Mouse (Mus musculus): ENCODE data around the gene Edn2.

The Edn2 gene

DNA sequence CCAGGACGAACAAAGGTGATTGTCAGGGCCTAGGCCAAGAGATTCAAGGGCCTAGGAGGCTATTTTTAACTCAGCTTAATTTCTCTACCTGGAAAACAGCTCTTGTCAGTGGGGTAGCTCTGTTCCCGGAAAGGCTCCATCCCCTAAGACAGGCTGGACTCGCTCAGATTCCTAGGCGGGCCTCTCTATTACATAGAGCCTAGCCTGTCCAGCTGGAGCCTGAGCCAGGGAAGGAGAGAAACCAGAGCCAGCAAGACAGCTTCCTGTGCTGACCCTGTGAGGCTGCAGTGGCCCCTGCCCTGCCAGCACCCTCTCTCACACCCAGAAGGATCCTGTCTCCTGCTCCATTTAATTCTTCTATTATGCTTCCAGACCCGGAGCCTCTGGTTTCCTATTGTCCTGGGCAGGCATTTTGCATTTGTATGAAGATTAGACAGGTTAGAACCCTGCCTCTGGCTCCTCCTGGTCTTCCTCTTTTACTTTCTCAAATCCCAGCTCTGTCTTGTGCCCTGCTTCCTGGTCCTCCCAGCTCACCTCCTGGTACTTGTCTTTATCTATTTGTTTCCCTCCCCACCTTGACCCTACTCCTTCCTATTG lies 2.2 kb upstream of the Edn2 start:
- no peak for DNase-seq (ENCODE audit: low spot score in 2 of 2)

DNA sequence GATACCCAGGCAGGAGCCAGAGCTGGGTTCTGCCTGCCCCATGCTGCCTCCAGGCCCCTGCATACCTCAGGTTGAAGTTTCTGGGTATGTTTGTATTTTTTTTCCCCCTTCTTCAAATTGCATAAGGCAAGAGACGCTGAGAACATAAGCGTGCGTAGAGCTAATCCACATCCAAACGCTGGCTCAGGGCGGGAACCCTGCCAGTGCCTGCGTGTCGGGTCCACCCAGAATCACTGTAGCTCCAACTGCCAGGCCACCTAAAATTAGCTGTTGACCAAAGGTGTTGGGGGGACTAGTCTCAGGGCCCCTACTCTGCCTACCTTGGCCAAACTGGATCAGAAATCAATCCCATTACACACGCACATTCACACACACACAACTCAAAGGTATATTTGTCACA lies 1.6 kb downstream of the Edn2 start:
- DNase-seq (ENCODE audit: low spot score in 2 of 2), result no peak

DNA sequence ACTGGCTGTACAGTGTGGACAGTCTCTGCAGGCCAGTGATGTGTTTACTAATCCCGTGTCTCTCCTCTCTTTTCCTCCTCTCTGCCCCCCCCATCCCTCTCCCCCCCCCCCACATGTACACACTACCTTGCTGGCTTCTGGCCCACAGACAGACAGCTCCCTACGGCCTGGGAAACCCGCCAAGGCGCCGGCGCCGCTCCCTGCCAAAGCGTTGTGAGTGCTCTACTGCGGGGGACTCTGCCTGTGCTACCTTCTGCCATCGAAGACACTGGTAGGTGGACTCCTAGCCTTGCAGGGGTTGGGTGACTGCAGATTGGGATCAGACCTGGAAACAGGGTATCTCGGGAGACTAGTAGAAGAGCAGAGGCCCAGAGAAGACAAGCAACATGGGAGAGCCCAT lies 2.2 kb downstream of the Edn2 start:
- DNase-seq (ENCODE audit: low spot score in 2 of 2), result no peak

DNA sequence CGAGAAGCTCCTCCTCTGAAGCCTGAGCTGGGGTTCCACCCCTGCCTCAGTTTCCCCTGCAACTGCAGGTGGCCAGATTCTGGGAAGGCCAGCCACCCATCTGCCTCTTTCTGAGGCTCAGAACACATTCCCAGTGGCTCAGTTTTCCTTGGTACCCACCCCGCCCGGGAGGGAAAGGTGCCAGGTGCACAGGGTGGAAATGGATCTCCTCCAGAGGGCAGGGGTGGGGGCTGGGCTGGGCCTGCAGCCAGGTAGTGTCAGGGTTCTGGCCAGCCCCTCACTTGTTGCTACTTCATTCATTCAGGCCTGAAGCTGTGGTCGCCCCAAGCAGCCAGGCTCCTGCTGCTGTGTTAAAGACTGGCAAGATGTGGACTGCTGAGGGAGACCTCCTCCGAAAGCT lies 3.3 kb downstream of the Edn2 start:
- no peak for DNase-seq (ENCODE audit: low spot score in 2 of 2)

DNA sequence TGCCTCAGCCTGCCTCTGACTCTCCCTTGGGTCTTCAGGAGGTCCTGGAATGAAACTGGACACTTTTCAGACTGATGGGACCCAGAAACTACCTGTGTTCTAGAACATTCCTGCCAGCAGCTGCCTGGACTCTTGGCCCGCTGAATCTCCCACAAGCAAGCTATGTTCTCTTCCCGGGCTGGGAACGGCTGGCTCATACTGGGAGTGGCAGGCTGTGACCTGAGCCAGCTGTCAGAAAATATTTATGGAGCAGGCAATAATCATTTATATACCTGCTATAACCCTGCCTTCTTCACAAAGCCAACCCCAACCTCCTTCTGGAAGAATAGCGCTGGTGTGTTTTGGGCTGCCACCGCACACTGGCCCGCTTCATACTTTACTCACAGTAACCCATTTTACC lies 6.8 kb downstream of the Edn2 start:
- DNase-seq (ENCODE audit: low spot score in 2 of 2), result no peak

DNA sequence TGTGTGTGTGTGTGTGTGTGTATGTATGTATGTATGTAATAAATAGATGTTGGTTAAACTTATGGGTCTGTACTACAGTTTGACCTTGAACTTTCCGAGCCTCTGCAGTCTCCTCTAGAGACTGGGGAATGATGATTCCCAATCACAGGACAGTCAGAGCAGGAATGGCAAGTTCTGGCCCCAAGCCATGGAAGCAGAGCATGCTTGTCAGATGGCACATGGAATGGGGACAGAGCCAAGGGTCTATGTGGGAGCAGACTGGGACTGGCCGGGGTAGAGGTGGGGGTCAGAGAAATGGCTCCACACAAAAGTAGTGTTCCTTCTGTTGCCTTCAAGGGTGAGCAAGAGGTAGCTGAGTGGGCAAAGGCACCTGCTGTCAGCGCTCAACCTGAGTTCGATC lies 7.3 kb downstream of the Edn2 start:
- no peak for DNase-seq (ENCODE audit: low spot score in 2 of 2)

DNA sequence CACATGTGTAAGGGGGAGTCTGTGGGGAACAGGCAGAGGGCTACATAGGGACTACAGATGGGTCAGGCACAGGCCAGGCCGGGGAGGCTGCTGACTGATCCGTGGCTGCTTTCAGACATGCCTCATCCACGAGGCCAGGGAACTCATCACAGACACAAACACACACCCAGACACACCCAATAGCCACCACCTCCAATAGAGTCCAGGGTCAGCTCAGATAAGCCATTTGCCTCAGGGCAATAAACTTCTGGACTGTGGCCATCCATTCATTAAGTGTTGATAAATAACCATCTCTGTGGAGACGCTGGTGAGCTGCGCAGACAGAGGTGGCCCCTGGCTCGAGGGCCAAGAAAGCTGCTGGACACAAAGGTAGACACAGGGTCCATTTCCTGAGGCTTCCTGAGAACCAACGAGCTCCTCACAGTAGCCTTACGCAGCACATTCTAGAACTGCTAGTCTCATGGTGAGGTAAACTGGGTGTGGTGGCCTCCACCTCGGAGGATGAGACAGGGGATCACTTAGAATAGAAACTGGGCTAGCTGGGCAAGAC lies 9.5 kb downstream of the Edn2 start:
- DNase-seq (ENCODE audit: low spot score in 2 of 2), result no peak

DNA sequence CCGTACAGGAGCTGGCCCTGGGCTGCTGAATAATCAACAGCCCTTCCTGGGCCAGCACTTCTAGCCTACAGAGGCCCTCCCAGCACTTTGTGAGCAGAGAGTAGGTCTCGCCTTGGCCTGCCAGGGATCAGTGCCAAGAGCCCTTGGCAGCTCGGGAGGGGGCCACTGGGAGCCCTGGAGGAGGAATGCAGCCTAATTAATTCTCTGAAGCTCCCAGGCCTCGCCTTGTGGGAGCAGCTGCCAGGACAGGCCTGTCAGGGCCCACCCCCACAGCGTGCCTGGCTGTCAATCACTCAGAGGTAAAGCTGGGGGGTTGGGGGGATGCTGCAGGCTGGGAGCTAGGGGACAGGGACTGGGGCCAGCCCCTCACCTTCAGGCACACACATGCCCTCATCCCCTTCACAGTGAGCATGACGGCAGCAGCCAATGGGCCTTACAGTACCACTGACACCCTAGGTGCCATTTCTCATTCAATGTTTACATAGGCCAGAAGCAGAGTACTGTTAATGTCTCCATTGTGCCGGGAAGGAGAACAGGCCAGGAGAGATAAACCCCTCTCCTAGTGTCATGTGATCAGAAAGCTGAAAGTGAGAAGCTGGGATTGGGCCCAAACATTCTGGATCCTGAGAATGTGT lies 11.2 kb downstream of the Edn2 start:
- no peak for DNase-seq (ENCODE audit: low spot score in 2 of 2)

DNA sequence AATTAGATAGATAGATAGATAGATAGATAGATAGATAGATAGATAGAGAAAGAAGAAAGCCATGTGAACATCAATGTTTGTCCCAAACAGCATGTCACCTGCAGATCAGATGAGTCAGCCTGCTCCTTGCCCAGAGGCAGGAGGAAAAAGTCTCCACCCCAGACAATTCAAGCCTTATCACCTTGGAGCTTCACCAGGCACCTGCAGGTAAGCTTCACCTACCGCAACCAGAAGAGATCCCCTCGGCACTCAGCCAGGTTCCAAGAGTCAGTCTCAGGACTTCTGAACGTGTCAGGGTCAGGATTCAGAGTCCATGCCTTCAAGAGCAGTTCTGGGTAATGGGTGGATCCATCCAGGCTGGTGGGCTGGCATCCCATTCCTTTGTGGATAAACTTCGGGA lies 18.1 kb downstream of the Edn2 start:
- DNase-seq (ENCODE audit: low spot score in 2 of 2), result no peak

DNA sequence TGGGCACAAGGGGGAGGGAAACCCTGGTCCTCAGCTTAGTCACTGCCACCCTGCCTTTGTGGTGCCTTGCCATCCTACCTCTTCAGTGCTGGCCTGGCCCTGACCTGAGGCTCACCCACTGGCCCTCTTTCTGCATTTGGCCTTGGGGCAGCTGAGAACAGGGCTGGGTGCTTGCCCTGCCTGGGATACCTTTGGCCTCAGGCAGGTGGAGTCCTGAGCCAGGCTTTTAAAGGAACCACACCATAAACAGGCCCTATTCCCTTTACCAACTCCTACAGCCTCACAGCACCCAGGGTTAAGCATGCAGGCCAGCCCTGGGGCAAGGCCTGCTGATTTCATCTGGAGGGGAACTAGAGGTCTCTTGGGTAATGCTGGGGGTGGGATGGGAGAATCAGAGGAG lies 19.5 kb downstream of the Edn2 start:
- no peak for DNase-seq (ENCODE audit: low spot score in 2 of 2)

DNA sequence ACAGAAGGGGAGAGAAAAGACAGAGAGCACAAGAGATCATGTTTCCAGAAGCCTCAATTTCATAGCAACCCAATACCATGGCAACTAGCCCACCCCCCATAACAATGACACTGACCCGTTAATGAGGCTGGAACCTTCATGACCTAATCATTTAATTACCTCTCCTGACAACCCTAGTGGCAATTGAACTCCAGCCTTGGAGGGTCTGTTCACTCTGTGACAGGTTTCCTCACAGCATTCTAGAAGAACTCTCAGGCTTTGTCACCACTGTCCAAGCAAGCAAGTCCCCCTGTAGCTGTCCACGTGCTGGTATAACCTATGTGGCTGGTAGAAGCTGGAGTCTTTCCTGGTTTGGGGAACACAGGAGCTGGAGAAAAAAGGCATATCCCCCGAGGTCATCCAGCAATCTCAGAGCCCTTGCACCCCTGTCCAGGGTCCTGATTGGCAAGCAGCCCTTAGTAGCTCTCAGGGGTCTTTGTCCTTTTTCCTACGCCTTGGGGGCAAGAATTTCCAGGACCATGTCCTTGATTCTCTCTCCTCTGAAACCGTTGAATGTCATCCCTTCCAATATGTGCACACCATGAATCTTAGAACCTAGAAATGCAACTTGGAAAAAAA lies 23.5 kb downstream of the Edn2 start:
- no peak for DNase-seq (ENCODE audit: low spot score in 2 of 2)

DNA sequence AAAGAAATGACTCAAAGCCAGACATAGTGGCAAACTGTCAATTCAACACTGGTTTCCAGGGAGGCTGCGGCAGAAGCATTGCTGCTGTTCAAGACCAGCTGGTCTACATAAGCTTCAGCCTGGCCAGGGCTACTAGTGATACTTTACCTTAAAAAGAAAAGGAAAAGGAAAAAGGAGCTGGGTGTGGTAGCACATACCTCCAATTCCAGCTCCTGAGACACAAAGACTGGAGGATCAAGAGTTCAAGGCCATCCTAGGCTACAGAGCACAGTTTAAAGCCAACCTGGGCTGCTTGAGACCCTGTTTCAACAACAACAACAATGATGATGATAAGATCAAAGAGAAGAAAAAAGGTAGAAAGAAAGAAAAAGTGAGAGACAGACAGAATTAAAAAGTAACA lies 25.4 kb downstream of the Edn2 start:
- DNase-seq (ENCODE audit: low spot score in 2 of 2), result no peak

DNA sequence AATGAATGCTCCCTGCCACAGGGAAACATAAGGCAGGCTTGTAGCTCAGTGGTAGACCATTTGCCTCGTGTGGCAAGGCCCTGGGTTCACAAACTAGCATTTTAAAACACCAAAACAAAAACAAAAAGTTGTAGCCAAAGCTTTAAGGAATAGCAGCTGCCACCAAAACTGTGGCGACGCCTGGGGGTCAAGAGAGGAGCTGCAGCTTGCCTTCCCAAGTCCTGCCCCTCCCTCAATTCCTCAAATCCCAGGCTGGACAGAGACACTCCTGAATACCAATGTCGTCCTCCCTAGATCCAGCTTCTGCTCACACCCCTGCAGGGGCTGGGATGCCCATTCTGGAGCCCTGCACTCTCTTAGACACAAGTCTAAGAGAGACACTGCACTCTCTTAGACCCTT lies 25.9 kb downstream of the Edn2 start:
- DNase-seq (ENCODE audit: low spot score in 2 of 2), result no peak

DNA sequence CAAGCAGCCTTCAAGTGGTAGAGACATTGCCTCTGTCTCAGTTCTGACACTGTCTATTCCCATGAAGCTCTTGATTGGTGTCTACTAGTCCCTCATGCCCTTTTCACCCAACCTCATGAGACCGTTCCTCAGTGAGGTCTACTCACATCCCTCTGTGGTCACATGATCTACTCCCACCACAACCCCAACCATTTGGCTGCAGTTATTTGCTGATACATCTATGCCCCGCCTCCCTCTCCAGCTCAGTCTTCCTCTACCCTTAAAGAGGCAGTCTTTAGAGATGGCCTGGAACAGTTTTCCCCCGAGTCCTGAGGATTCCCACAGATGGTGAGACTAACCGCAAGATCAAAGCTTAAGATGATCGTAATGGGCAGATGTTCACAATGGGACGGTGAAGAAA lies 27.2 kb downstream of the Edn2 start:
- no peak for DNase-seq (ENCODE audit: low spot score in 2 of 2)

DNA sequence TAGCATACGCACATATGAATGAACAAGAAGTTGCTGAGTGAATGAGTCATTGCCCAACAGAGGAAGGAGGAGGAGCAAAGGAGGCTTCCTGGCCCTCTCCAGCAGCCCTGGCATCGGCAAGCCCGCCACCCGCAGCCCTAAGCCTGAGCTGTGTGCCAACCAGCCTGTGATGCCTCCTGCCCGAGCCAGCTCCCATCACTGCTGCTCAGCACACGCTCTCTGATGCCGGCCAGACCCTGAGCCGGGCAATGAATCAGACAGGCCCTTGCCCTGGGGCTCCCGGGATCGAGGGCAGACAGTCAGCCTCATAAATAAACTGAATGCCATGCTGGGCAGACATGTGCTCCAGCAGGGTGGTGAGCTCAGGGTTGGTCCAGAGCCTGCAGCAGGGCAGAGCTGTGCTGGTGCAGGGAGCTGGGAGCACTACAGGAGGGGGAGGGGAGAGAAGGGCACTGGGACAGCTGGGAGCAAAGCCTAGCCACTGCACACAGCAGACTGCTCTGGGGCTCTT lies 27.7 kb downstream of the Edn2 start:
- no peak for DNase-seq (ENCODE audit: low spot score in 2 of 2)

DNA sequence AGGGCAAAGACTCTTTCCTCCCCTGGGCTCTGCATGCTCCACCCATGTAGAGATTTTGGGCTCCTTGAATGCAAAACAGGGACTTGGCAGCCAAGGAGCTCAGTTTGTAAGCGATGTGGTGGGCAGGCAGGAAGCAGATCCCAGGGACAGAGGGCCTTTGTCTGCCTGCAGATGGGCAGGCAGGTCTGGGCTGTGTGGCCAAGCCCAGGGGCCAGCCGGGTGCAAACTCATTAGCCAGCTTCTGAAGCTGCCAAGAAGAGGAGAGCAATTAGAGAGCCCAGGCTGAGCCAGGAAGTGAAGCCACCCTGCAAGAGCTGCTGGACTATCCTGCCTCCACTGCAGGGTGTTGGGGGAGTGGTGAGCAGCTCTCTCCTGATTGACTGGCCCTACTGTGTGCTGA lies 28.9 kb downstream of the Edn2 start:
- DNase-seq (ENCODE audit: low spot score in 2 of 2), result no peak

DNA sequence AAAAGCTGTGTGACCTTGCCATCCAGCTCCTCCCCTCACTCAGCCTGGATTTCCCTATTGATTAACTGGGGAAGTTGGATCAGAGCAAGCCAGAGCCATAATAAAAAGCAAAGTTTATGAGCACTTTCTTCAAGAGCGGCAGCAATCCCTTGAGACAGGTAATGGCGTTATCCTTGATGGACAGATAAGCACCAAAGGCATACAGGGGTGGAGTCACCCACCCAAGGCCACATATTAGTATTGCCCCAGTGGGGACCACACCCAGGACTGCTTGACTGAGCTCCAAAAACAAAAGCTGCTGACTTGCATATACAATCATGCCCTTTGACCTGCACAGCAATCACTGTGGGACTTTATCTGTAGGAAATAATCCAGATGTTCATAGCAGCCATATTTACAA lies 31.0 kb downstream of the Edn2 start:
- DNase-seq (ENCODE audit: low spot score in 2 of 2), result no peak

DNA sequence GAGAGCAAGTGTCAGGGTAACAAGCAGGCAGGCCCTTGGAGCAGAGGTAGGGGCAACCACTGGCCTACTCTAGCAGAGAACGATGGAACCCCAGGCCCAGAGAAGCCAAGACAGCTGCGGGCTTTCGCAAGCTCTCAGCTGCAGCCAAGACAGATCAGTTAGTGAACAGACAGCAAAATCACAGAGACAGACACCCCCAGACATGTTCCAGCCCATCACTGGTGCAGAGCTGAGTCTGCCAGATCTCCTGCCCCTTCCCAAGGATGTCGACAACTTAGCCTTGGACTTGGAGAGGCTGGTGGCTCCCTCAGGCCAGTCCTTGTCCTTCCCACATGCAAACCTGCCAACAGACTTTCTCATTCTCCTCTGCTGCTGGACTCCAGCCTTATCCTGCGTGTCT lies 33.0 kb downstream of the Edn2 start:
- DNase-seq (ENCODE audit: low spot score in 2 of 2), result no peak

DNA sequence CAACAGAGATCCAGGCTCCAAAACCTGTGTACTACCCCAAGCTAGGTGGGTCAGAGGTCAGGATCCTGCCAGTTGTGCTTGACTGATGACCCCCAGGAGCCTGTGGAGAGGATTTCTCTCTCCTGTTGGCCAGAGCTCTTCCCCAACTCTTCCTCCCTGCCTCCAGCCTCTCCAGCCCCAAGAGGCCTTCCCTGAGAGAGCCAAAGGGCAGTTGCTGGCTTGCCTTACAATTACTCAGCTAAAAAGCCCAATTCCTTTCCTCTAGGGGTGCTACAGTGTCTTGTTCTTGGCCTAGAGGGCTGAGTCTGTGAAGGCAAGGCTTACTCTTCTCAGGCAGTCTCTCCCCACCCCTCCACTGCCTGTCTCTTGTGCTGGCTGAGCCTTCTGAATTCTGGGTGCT lies 34.0 kb downstream of the Edn2 start:
- DNase-seq (ENCODE audit: low spot score in 2 of 2), result no peak

DNA sequence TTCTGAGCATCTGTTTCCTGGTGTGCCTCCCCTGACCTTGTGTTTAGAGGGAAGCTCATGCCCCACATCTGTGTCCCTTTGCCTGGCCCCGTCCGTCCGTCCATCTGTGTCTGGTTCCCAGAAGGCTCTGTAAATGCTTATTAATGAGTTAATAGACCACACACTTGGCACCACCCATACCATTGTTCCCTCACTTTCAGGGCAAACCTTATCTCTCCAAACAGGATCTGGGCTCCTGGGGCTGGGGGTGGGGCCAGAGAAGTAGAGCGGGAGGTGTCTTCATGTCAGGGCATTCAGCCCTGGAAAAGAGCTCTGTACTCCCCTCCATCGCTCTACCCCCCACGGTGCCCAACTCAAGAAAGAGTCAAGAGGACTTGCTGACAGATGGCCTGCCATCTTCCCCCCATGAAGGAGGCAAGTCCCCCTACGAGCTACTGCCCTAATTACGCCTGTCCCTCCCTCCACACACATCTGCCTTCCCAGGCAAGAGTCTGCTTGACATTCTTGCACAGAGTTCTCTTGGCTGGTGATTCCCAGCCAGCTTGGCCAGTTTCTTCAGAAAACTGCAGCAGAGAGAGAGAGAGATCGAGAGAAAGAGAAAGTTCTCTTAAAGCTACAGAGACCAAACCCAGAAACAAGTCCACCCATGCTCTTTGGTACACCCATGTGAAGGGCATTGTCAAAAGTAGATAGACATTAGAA lies 38.3 kb downstream of the Edn2 start:
- no peak for DNase-seq (ENCODE audit: low spot score in 2 of 2)

DNA sequence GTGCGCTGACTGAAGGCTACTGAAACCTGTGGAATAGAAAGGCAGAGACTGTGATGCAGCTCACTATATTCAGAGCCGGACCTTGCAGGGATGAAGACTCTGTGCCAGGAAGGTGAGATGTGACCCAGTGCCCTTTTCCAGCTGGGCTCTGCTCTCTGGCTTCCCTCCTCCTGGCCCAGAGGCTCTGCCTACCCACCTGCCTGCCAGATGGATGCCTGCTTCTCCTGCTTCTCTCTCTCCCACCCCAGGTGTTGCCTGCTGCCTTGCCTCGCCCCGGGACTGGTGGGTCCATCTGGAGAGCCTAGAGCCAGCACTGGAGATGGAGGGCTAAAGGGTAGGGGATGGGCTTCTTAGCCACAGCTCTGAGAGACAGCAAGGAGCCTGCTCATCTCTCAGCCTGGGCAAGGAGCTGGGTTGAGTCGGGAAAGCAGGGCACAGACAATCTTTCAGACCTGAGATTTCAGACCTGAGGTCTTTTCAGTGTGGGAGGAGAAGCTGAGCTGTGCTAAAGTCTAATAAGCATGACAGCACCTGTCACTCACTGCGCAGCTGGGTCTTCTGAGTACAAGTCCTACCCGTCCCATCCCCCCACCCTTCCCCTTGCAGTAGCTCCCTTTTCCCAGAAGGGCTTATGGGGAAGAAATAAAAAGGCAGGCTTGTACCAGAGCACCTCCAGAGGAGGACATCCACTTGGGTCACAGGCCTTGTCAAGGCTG lies 39.7 kb downstream of the Edn2 start:
- DNase-seq (ENCODE audit: low spot score in 2 of 2), result no peak

DNA sequence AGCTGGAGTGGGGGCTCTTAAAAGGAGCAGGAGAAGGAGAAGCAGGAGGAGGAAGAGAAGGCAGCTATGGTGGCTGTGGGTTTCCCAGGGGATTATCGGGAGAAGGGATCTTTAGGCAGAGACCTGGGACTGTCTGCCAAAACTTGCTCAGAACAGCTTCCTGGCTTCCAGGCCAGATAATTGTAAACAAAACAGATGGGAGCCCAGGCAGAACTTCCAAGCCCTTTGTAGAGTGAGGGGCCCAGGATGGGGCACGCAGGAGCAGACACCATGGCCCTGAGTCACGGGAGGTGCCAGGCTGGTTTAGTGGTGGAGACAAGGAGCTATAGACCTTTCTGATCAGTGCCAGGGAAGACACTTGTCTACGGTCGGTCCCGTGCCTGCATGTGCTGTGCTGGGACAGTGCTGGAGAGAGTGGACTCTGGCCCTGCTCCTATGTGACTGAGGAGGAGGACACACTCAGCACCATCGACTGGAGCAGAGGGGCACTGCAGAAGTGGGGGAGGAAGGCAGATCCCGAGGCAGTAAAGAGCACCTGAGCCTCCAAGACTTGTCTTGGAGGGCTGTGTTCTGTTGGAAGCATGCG lies 43.4 kb downstream of the Edn2 start:
- no peak for DNase-seq (ENCODE audit: low spot score in 2 of 2)
